Mouse (Mus musculus) urinary bladder, postnatal 10 days (tissue): ENCODE measurements around the gene Gm20708.

Experiments used
- DNase-seq: peaks from one replicate; pipeline ENCODE4 v3.0.0; 2022; ENCODE audit warnings: low spot score

Gene Gm20708

DNA sequence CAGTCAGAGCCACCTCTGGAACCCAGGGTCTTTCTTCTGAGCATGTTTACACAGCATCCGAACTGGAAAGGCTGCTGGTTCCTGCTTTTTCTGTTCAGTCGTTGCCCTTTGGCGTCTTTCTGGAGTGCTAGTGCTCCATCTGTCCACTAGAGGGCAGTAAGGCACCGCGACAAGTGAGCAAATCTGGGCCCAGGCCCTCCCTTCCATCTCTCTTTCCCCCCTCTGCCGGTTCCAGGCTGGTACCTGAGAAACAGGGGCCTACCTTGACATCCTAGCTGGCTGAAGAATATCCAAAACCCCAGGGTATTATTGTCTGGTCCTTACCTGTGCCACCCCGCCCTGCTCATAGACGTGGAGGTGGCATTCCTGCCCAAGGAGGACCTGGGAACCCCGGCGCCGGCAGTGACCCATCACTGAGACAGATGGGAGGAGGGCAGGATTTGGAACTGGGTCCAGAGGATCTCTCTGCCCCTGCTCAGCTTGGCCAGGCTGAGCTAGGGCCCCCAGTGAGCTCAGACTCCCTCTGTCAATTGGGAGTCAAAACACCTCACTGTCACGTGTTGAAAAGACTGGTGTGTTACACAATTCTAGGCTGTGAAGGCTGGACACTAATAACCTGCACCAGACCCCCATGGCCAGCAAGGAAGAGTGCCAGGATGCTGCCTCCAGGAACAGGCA is 61.4 kb downstream of the Gm20708 start:
- no peak for DNase-seq

GRCm38 (mm10) chr11:117871376-117871775 is 61.9 kb downstream of the Gm20708 start:
- DNase-seq: no peak

GRCm38 (mm10) chr11:117871911-117872584 is 62.6 kb downstream of the Gm20708 start:
- DNase-seq: no peak

- no peak for DNase-seq
Observed at GRCm38 (mm10) chr11:117872861-117873608, 63.6 kb downstream of the Gm20708 start, which contains the start of gene Tha1. Gene Tha1, minus strand, starts transcription at chr11:117873481.

DNA sequence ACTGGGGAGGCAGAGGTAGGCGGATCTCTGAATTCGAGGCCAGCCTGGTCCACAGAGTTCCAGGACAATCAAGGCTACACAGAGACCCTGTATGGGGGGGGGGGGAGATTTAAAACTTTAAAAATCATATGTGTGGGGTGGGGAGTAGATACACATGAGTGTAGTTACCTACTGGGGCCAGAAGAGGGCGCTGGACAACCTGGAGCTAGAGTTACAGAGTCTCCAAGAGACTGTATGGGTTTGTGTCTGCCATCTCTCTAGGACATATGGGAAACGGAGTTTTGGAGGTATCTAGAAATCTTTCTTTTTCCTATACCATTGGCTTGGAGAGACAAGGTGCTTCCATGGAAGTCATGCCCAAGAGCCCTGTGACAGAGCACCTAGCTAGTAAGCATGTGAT is 65.0 kb downstream of the Gm20708 start:
- DNase-seq: no peak

DNA sequence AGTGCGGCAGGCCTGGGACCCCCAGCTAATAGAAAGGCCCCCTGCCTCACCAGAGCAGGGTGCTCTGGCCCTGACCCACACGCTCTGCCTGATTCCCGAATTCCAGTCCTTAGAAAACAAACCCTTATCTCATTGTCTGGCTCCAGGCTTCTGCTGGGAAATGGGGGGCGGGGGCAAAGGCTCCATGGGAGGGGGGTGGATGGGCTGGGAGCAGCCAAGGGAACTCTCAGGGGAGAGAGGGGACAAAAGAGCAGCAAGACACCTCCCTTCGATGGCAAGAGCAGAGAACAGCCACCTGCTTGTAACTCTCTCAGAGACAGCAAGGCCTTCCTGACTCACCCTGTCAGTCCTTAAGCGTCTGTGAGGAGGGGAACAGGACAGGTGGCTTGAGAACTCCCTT is 66.2 kb downstream of the Gm20708 start:
- DNase-seq: no peak

DNA sequence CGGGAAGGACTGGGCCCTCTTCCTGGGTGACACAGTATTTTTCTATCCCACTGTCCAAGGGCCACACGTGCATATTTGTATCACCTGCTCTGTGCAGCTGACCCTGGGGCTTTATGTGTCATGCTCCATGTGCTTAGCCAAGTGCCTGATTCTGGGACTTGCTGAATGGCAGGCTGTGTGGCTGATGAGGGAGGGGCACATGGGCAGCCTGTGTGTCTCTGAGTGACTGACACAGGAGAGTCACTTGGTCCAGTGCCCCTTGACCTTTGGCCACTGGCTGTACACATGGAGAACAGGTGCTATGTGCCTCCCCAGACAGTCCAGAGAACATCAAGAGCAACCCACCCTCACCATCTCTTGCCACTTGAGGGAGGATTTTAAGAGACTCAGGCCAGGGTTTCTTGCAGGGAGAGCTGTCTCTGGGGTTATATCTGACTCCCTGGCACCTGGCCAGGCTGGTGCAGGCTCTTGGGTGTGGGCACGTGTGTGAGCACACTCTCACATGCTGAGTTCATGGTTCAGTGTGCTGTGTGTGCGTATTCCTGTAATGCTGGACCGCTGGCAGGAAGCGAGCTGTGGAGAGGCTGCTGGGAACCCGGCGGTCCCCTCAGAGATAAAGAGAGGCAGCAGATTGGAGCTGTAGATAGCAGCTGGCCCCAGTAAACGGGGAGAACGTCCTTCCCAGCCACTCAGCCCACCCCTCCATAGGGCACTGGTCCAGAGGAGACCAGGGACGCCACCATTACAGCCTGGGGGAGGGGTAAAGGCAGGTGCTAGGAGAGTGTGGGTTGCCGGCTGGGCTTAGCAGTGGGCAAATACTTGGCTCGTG is 68.7 kb downstream of the Gm20708 start:
- DNase-seq: no peak

DNA sequence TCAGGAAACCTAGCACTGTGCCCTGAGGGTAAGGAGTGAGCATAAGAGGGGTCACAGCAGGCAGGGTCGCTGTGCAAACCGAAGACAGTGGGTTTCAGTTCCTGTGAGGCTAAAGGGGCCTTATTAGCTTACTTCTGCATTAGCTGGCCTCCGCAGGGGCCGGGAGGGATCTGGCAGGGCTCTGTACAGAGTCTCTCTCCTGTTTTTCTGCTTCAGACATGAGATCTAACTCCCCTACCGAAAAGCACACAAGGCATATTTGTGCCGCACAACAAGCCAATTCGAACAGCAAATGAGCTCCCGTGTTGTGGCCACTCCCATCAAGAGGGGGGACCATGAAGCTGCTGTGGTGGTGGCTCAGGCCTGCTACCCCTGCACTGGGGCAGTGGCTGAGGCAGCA is 69.4 kb downstream of the Gm20708 start:
- DNase-seq: no peak

- no peak for DNase-seq
Observed at GRCm38 (mm10) chr11:117879676-117880075, 70.2 kb downstream of the Gm20708 start.

DNA sequence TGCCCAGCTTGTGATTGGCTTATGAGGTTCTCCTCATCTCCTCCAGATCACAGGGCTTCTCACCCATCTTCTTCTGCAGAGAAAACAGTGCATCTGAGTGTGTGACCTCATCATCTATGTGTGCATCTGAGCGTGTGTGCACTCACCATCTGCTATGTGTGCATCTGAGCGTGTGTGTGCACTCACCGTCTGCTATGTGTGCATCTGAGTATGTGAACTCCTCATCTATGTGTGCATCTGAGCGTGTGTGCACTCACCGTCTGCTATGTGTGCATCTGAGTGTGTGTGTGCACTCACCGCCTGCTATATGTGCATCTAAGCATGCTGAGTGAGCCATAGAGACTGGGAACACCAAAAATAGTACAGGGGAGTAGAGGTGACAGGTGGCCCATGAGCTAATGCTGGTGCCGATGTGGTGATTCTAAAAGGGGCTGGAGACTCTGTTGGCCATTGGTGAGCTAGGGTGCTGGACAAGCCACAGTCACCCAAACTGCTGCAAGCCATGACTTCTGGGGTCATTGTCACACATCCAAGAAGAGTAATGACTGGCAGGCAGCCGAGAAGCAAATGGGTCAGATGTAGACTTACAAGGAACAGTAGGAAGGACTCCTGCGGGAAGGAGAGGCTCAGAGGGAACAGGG is 71.0 kb downstream of the Gm20708 start:
- no peak for DNase-seq

GRCm38 (mm10) chr11:117880977-117881358 is 71.5 kb downstream of the Gm20708 start:
- no peak for DNase-seq

- DNase-seq: no peak
Observed at GRCm38 (mm10) chr11:117881787-117882186, 72.3 kb downstream of the Gm20708 start.

DNA sequence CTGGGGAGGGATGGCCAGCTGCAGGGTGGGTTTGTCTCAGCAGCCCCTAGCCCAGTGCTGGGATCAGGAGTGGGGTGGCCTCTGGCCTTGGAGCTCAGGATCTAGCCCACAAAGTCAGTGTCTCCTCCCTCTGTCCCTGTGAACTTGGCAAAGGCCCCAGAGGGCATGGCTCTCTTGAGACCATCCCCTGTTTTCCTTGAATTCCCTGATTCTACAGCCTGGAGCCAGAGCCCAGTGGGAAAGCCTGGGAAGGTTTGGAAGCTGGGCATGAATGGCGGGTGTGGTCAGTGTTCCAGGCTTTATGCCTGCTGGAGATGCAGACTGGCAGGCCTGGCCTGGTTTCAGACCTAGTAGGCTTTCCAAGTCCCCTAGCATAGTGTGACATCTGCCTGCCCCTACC is 72.7 kb downstream of the Gm20708 start:
- DNase-seq: no peak

DNA sequence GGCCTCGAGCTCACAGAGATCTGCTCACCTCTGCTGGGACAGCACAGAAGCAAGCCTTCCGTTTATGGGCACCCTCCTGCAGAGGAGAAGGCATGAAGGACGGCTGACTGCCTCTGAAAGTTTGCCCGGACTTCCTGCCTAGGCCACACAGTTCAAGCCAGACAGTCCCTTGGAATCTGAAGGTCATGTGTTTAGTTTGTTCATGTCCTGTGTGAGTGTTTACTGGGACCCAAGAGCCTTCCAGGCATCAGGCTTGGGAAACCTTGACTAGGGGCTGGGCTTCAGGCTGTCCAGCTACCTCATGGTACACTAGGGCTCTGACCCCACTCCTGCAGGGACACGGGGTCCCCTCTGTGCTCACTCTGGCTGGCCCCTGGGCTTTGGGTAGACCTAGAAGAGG is 76.5 kb downstream of the Gm20708 start:
- DNase-seq: no peak

- DNase-seq: no peak
Observed at GRCm38 (mm10) chr11:117888168-117888852, 78.8 kb downstream of the Gm20708 start.

DNA sequence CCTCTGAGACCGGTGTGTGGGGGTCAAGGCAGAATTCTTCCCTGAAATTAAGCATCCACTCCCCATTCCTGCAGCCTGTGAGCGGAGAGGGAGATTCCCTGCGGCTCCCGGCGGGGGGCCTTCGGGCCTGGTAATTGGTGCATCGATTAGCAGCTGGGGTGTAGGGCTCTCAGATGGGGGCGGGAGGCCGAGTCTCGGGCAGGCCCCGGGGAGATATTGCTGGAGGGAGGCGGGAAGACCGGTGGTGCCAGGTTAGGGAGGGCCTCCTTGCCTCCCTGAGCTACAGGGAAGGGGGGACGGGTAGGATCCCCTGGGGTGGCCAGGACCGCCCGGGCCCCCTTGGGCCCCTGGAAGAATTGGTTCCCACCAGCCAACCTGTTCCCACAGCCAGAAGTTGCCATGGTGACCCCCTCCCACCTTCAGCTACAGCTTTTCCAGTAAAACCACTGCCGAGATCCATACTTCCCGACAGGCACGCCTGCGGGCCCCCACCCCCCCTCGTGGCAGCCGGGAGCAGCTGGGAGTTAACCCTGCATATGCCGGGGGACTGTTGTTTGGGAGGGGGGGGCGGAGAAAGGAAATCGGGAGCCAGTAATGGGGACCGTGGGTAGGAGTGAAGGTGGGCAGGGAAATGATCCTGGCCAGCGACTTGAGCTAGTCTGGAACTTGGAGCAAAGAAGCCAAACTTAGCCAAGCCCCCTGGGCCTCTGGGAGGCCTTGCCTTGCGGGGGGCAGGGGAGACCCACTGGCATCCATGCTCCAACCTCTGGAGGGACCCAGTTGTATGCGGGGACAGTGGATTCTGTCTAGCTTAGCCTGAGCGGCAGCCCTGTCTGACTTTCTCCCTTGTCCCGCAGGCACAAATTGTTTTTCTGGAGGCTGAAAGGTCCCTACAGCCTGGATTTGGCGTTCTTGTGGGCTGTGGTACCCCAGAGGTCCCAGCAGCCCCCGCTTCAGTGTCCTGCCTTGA is 79.7 kb downstream of the Gm20708 start:
- no peak for DNase-seq
